Mouse (Mus musculus): ENCODE data around the gene Grip1.

The Grip1 gene

GRCm38 (mm10) chr10:119463345-119463744 lies 9.7 kb downstream of the Grip1 start:
- DNase-seq, result no peak

- DNase-seq, result no peak
Observed at GRCm38 (mm10) chr10:119463793-119464192, 10.2 kb downstream of the Grip1 start.

- DNase-seq, result no peak
Observed at GRCm38 (mm10) chr10:119467976-119468375, 14.3 kb downstream of the Grip1 start.

- DNase-seq, result no peak
Observed at GRCm38 (mm10) chr10:119470096-119470495, 16.5 kb downstream of the Grip1 start.

- DNase-seq, result no peak
Observed at GRCm38 (mm10) chr10:119475166-119475565, 21.5 kb downstream of the Grip1 start.

- DNase-seq, result peak; percentile 75 to 80
Observed at GRCm38 (mm10) chr10:119477661-119478060, 24.0 kb downstream of the Grip1 start.

GRCm38 (mm10) chr10:119483068-119483705 lies 29.6 kb downstream of the Grip1 start:
- DNase-seq, result no peak

GRCm38 (mm10) chr10:119483766-119484165 lies 30.1 kb downstream of the Grip1 start:
- no peak for DNase-seq

GRCm38 (mm10) chr10:119486936-119487335 lies 33.3 kb downstream of the Grip1 start:
- DNase-seq, result no peak

GRCm38 (mm10) chr10:119490831-119491230 lies 37.2 kb downstream of the Grip1 start:
- DNase-seq, result no peak

GRCm38 (mm10) chr10:119495317-119495716 lies 41.7 kb downstream of the Grip1 start:
- DNase-seq, result no peak

- no peak for DNase-seq
Observed at GRCm38 (mm10) chr10:119496221-119496620, 42.6 kb downstream of the Grip1 start.

- DNase-seq, result no peak
Observed at GRCm38 (mm10) chr10:119521686-119522085, 68.1 kb downstream of the Grip1 start.

GRCm38 (mm10) chr10:119525730-119526129 lies 72.1 kb downstream of the Grip1 start:
- no peak for DNase-seq

GRCm38 (mm10) chr10:119534852-119535251 lies 81.2 kb downstream of the Grip1 start:
- DNase-seq, result no peak

- no peak for DNase-seq
Observed at GRCm38 (mm10) chr10:119541655-119542054, 88.0 kb downstream of the Grip1 start.

- DNase-seq, result no peak
Observed at GRCm38 (mm10) chr10:119543771-119544170, 90.1 kb downstream of the Grip1 start.

GRCm38 (mm10) chr10:119544743-119545142 lies 91.1 kb downstream of the Grip1 start:
- DNase-seq, result no peak

GRCm38 (mm10) chr10:119547875-119548274 lies 94.2 kb downstream of the Grip1 start:
- DNase-seq, result no peak

GRCm38 (mm10) chr10:119548774-119549173 lies 95.1 kb downstream of the Grip1 start:
- DNase-seq, result no peak

GRCm38 (mm10) chr10:119550630-119551029 lies 97.0 kb downstream of the Grip1 start:
- DNase-seq, result no peak

GRCm38 (mm10) chr10:119556346-119556745 lies 102.7 kb downstream of the Grip1 start:
- no peak for DNase-seq

GRCm38 (mm10) chr10:119558432-119558831 lies 104.8 kb downstream of the Grip1 start:
- no peak for DNase-seq

GRCm38 (mm10) chr10:119564862-119565261 lies 111.2 kb downstream of the Grip1 start:
- DNase-seq, result no peak

GRCm38 (mm10) chr10:119573134-119573533 lies 119.5 kb downstream of the Grip1 start:
- no peak for DNase-seq

Data from cerebellum, adult 18-20 months (tissue).